Mouse (Mus musculus) 416B (cell line): ENCODE results near the gene Reln.
A peak's percentile ranks its signal among the peaks of the same experiment; 100 is the strongest.

Experiments
- DNase-seq: peaks from one replicate; pipeline ENCODE4 v3.0.0; 2011; ENCODE audit warnings: low read depth

The Reln gene

GRCm38 (mm10) chr5:22224515-22224914 lies 120.0 kb downstream of the Reln start:
- DNase-seq = peak; percentile 59

- DNase-seq = no peak
Measured at GRCm38 (mm10) chr5:22223940-22224339, 120.6 kb downstream of the Reln start.

GRCm38 (mm10) chr5:22208311-22209021 lies 136.0 kb downstream of the Reln start:
- no peak for DNase-seq

- no peak for DNase-seq
Measured at GRCm38 (mm10) chr5:22197926-22198325, 146.6 kb downstream of the Reln start.

GRCm38 (mm10) chr5:22196891-22197290 lies 147.6 kb downstream of the Reln start:
- no peak for DNase-seq

- no peak for DNase-seq
Measured at GRCm38 (mm10) chr5:22196476-22196875, 148.0 kb downstream of the Reln start.

- no peak for DNase-seq
Measured at GRCm38 (mm10) chr5:22195352-22195941, 149.1 kb downstream of the Reln start.

- DNase-seq = no peak
Measured at GRCm38 (mm10) chr5:22191784-22192183, 152.7 kb downstream of the Reln start.

GRCm38 (mm10) chr5:22190333-22190732 lies 154.2 kb downstream of the Reln start:
- no peak for DNase-seq

GRCm38 (mm10) chr5:22187599-22187998 lies 156.9 kb downstream of the Reln start:
- no peak for DNase-seq

- DNase-seq = no peak
Measured at GRCm38 (mm10) chr5:22176480-22176879, 168.0 kb downstream of the Reln start.

GRCm38 (mm10) chr5:22171336-22171735 lies 173.2 kb downstream of the Reln start:
- DNase-seq = no peak

GRCm38 (mm10) chr5:22164060-22164934 lies 180.2 kb downstream of the Reln start:
- no peak for DNase-seq

- DNase-seq = no peak
Measured at GRCm38 (mm10) chr5:22160935-22161334, 183.6 kb downstream of the Reln start.

- no peak for DNase-seq
Measured at GRCm38 (mm10) chr5:22158754-22159153, 185.7 kb downstream of the Reln start.

GRCm38 (mm10) chr5:22153601-22154000 lies 190.9 kb downstream of the Reln start:
- DNase-seq = no peak

- DNase-seq = peak; percentile 6
Measured at GRCm38 (mm10) chr5:22141821-22142220, 202.7 kb downstream of the Reln start.

- no peak for DNase-seq
Measured at GRCm38 (mm10) chr5:22139015-22139414, 205.5 kb downstream of the Reln start.

- no peak for DNase-seq
Measured at GRCm38 (mm10) chr5:22134402-22134801, 210.1 kb downstream of the Reln start.

GRCm38 (mm10) chr5:22131730-22132522 lies 212.6 kb downstream of the Reln start:
- DNase-seq = no peak

- DNase-seq = no peak
Measured at GRCm38 (mm10) chr5:22127583-22127982, 216.9 kb downstream of the Reln start.

- no peak for DNase-seq
Measured at GRCm38 (mm10) chr5:22119296-22119695, 225.2 kb downstream of the Reln start.
